Mouse (Mus musculus) inflammation-experienced regulatory T-cells, adult 6 months (primary cell): ENCODE data around the gene Fpr-rs7. TPM values are rescaled to one million over a fixed set of nuclear protein-coding genes. Genes with fewer than 3 reads are reported as not detected.

Experiments
- ATAC-seq: one replicate; pipeline ENCODE4 v1.8.0; 2017
- polyA plus RNA-seq, 3 experiments: library from polyadenylated mRNA; unstranded; fragments of 100-300 nt; shearing (Covaris generic); gene quantifications; one replicate each; pipeline ENCODE4 v1.2.1; 2017

The Fpr-rs7 gene
- not detected for polyA plus RNA-seq

- ATAC-seq = no peak
Observed at GRCm38 (mm10) chr17:20114126-20114525, at the start of gene Fpr-rs7. Gene Fpr-rs7, minus strand, starts transcription at chr17:20114226.

- no peak for ATAC-seq
Observed at GRCm38 (mm10) chr17:20074090-20074489, 39.9 kb downstream of the Fpr-rs7 start.

GRCm38 (mm10) chr17:20071656-20072396, 42.2 kb downstream of the Fpr-rs7 start:
- no peak for ATAC-seq

Other genes with a start within 250 kb of the Fpr-rs7 start
- gene Vmn2r104, start 65.9 kb downstream of the Fpr-rs7 start, polyA plus RNA-seq = not detected
- gene Fpr-rs6, start 68.9 kb upstream of the Fpr-rs7 start, polyA plus RNA-seq = not detected
- gene Vmn2r105, start 120.8 kb upstream of the Fpr-rs7 start, polyA plus RNA-seq = under 1 TPM in 1 of 3 experiments, not detected in 2; 0.08 TPM
- gene Vmn2r106, start 171.3 kb upstream of the Fpr-rs7 start, polyA plus RNA-seq = not detected
- gene Vmn2r107, start 231.0 kb upstream of the Fpr-rs7 start, polyA plus RNA-seq = not detected